Mouse (Mus musculus) MEL (cell line): ENCODE data around the gene Unkl.
A peak's percentile ranks its signal among the peaks of the same experiment; 100 is the strongest.
"Not testable (repeated sequence)": the region's sequence is repeated elsewhere in the genome, so short reads cannot be mapped to it uniquely, and the experiment has no call there.

Experiments
- CTCF ChIP-seq, 3 experiments: IDR thresholded peaks in 2 of 3; conservative IDR thresholded peaks in 1 of 3; 2 replicates each; pipeline ENCODE4 v1.5.1; 2011 to 2012; ENCODE audit warnings: low read length in 3 of 3, low read depth in 2 of 3, mild to moderate bottlenecking in 2 of 3, improper control_type of control experiment in 1 of 3, inconsistent platforms in 1 of 3, mixed read lengths in 1 of 3, moderate library complexity in 1 of 3; ENCODE audit not compliant: control insufficient read depth in 1 of 3, insufficient read depth in 1 of 3, poor library complexity in 1 of 3, severe bottlenecking in 1 of 3
- EP300 ChIP-seq, 2 experiments: IDR thresholded peaks; 2 replicates each; pipeline ENCODE4 v1.6.1; 2011; ENCODE audit warnings: improper control_type of control experiment in 2 of 2, low read length in 2 of 2, low read depth in 1 of 2, mild to moderate bottlenecking in 1 of 2
- MEF2A ChIP-seq: IDR thresholded peaks from 2 replicates; pipeline ENCODE4 v1.6.1; 2014; ENCODE audit warnings: low read depth, mild to moderate bottlenecking, inconsistent platforms, low read length, improper control_type of control experiment; ENCODE audit not compliant: poor library complexity, insufficient replicate concordance, severe bottlenecking; ENCODE audit errors: extremely low read depth
- MYB ChIP-seq: IDR thresholded peaks from 2 replicates; pipeline ENCODE4 v1.6.1; 2011; ENCODE audit warnings: mild to moderate bottlenecking, low read depth, low read length, improper control_type of control experiment
- NELFE ChIP-seq: IDR thresholded peaks from 2 replicates; pipeline ENCODE4 v1.6.1; 2011; ENCODE audit warnings: low read depth, low read length, improper control_type of control experiment
- POLR2A ChIP-seq, 2 experiments: IDR thresholded peaks; 2 replicates each; pipeline ENCODE4 v1.6.1; 2011 to 2012; ENCODE audit warnings: low read length in 2 of 2, mild to moderate bottlenecking in 2 of 2, control low read depth in 1 of 2, improper control_type of control experiment in 1 of 2, low read depth in 1 of 2, moderate library complexity in 1 of 2; ENCODE audit not compliant: control insufficient read depth in 1 of 2, insufficient read depth in 1 of 2, poor library complexity in 1 of 2
- RCOR1 ChIP-seq: IDR thresholded peaks from 2 replicates; pipeline ENCODE4 v1.6.1; 2012; ENCODE audit warnings: low read depth, mild to moderate bottlenecking, inconsistent platforms, low read length, improper control_type of control experiment
- TCF12 ChIP-seq: IDR thresholded peaks from 2 replicates; pipeline ENCODE4 v1.6.1; 2014; ENCODE audit warnings: low read depth, mild to moderate bottlenecking, inconsistent platforms, low read length, improper control_type of control experiment, moderate library complexity
- ZKSCAN1 ChIP-seq: IDR thresholded peaks from 2 replicates; pipeline ENCODE4 v1.6.1; 2012; ENCODE audit warnings: low read depth, mild to moderate bottlenecking, inconsistent platforms, low read length, improper control_type of control experiment, moderate library complexity

DNA sequence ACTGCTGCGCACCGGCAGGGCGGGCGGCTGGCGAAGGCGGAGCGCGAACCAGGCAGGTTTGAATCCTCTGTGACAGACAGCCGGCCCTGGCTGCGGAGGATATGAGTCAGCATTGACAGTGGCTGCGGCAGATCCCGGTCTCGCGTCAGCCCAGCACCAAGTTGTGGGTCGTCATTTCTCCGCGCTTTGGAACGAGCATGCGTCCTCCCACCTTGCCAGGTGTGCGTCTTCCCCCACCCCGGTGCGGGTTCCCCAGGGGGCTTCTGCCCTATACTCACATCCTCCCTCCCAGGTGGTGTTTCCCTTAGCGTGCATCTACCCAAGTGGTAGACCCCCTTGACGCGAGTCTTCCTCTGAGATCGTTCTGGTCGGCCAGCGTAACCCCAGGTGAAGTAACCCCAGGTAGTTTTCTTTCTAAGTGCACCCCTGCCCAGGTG is 34.3 kb downstream of the Unkl start:
- not testable (repeated sequence) for TF ChIP-seq CTCF (IDR thresholded peaks at IDR 0.05 in 2 of 3, conservative IDR thresholded peaks at IDR 0.05 in 1 of 3; ENCODE audit: control insufficient read depth in 1 of 3, insufficient read depth in 1 of 3, low read depth in 2 of 3, low read length in 3 of 3, poor library complexity in 1 of 3, severe bottlenecking in 1 of 3); EP300 (IDR thresholded peaks at IDR 0.05; ENCODE audit: low read depth in 1 of 2, low read length in 2 of 2); POLR2A (IDR thresholded peaks at IDR 0.05; ENCODE audit: control insufficient read depth in 1 of 2, insufficient read depth in 1 of 2, low read depth in 1 of 2, low read length in 2 of 2, poor library complexity in 1 of 2); ZKSCAN1; MYB; RCOR1; MEF2A; TCF12
- peak; percentile 48; the same call in 1 of the 2 replicates for TF ChIP-seq NELFE
